Mouse (Mus musculus): ENCODE results near the gene Dgkg. TPM values are rescaled to one million over a fixed set of nuclear protein-coding genes. Genes with fewer than 3 reads are reported as not detected.

Gene Dgkg
- total RNA-seq, 1 experiment from 2014 or later, result 5.8 TPM

DNA sequence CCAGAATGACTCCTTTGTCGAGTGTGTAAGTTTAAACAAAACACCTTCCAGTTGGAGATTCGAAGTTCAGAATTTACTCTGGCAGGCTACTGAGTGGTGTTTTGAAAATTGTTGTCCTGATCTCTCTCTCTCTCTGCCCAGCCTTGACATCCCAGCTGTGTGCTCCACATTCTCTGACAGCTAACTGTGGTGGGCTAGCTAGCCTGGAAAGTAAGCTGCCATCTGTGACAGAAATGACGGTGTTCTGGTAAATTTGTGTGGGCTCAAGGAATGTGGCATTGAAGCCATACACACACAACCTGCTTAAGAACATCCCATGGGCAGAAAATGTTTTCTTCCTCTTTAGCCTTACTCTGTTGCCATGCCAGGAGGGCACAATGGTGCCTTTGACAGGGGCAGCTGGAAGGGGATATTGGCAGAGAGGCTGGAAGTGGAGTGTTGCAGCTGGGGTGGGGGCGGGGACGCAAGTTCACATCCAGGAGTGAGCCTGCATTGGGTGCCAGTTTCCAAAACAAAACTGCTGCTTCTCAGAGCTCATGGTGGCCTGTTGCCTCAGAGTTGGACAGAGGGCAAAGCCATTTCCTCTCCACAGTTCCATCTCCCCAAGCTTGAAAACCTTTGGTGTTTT, 148.0 kb downstream of the Dgkg start:
- ATAC-seq (replicated peaks; ENCODE audit: low read depth, poor library complexity, severe bottlenecking), result no peak

DNA sequence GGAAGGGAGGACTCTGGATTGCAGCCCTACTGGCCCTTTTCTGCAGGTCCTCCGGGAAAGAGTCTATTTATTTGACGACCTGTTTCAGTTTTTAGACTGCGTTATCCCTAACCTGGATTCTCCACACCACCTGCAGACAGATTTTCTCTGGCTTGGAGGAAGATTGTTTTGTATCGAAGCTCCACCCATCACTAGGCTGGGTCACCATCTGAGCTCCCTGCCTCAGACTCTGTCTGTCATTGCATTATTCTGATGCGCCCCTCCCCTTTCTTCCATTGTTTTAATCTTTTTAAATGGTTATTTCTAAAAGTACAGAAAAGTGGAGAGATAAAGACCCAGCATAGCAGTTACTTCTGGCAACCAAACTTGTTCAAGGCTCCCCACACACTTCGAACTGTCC, 151.4 kb downstream of the Dgkg start:
- ATAC-seq (replicated peaks; ENCODE audit: low read depth, poor library complexity, severe bottlenecking), result no peak

DNA sequence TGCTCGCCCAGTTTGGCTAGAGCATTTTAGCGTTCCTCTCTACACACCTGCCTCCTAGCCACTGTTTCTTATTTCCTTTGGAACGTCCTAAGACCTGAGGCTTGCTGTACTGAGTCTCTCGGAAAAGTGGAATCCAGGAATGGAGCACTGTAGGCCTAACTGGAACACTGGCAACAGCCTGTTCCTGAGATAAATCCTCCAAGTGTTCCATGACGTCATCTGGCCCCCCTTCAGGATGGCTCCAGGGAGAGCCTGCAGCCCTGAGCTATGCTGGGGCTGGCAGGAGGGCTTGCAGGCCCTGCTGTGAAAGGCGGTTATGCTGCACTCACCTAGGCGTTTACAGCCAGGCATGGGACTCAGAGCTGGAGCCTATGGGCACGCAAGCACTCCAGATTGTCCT, 152.2 kb downstream of the Dgkg start:
- no peak for ATAC-seq (replicated peaks; ENCODE audit: low read depth, poor library complexity, severe bottlenecking)

DNA sequence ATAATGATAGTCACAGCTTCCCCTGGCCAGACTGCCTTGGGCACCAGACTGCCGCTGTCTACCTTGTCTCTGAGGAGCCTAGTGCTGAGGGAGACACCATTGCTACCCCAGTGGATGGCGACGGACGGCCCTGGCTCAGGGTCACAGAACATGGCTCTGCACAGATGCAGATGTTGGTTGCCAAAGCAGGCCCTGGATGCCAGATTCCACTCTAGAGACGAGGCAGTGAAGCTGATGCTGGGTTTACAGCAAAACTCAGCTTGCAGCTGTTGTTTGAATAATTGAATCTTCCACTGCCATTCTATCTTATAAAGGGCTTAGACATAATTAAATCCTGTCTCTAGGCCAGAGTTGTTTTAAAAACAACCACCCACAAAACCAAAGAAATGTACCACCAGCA, 153.0 kb downstream of the Dgkg start:
- no peak for ATAC-seq (replicated peaks; ENCODE audit: low read depth, poor library complexity, severe bottlenecking)

- ATAC-seq (replicated peaks; ENCODE audit: low read depth, poor library complexity, severe bottlenecking), result no peak
Observed at GRCm38 (mm10) chr16:22503467-22503866, 153.6 kb downstream of the Dgkg start.

GRCm38 (mm10) chr16:22501855-22502254, 155.2 kb downstream of the Dgkg start:
- ATAC-seq (replicated peaks; ENCODE audit: low read depth, poor library complexity, severe bottlenecking), result no peak

- no peak for ATAC-seq (replicated peaks; ENCODE audit: low read depth, poor library complexity, severe bottlenecking)
Observed at GRCm38 (mm10) chr16:22500561-22500960, 156.5 kb downstream of the Dgkg start.

- no peak for ATAC-seq (replicated peaks; ENCODE audit: low read depth, poor library complexity, severe bottlenecking)
Observed at GRCm38 (mm10) chr16:22499951-22500350, 157.1 kb downstream of the Dgkg start.

GRCm38 (mm10) chr16:22499447-22499846, 157.6 kb downstream of the Dgkg start:
- no peak for ATAC-seq (replicated peaks; ENCODE audit: low read depth, poor library complexity, severe bottlenecking)

DNA sequence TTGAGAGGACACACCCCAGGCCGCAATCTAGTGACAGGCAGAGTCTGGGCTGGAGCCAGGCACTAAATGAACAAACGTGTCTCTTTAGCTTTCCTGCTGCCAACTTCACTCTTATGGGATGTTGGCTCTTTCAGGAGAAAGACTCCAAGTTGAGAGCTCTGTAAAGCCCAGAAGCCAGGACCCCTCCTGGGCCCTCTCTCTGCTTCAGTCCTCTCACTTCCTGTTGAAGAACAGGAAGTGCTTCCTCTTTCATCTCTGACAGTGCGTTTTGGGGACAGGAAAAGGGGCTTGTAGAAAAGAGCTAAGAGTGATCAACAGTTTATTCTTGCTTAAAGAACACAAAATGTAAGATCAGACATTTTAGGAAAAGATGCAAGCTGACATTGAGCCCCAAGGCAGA, 159.0 kb downstream of the Dgkg start:
- no peak for ATAC-seq (replicated peaks; ENCODE audit: low read depth, poor library complexity, severe bottlenecking)

GRCm38 (mm10) chr16:22495259-22495658, 161.8 kb downstream of the Dgkg start:
- ATAC-seq (replicated peaks; ENCODE audit: low read depth, poor library complexity, severe bottlenecking), result no peak

- no peak for ATAC-seq (replicated peaks; ENCODE audit: low read depth, poor library complexity, severe bottlenecking)
Observed at GRCm38 (mm10) chr16:22494815-22495214, 162.2 kb downstream of the Dgkg start.

GRCm38 (mm10) chr16:22493396-22493795, 163.6 kb downstream of the Dgkg start:
- no peak for ATAC-seq (replicated peaks; ENCODE audit: low read depth, poor library complexity, severe bottlenecking)

DNA sequence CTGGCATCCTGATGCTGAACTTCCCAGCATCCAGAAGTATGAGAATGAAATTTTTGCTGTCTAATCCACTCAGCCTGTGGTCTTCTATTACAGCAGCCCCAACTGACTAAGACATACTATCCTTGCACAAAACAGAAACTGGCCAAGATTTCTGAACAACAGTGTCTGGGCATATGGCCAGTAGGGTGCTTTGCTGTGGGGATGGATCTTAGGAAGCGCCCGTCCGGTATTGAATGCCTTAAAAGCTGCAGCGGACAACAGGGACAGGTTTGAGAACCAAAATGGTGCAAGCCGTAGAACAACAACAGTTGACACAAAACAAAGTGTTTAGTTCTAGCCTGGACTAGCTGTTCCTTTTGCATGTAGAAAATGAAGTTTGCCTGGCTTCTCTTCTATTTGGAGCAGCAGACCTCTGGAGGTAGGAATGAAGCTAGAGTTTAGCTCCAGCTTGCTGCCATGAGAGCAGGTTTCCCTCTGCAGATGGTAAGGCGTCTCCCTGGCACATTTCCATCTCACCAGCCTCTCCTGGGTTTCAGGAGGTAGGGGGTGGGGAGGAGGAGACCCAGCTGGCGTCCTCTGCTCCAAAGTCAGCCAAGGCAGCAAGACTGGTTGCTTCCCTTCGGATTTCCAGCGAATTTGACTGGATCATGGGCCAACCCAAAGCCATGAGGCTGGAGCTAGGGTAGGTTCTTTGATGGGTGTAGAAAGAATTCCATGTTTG, 165.4 kb downstream of the Dgkg start:
- no peak for ATAC-seq (replicated peaks; ENCODE audit: low read depth, poor library complexity, severe bottlenecking)

- no peak for ATAC-seq (replicated peaks; ENCODE audit: low read depth, poor library complexity, severe bottlenecking)
Observed at GRCm38 (mm10) chr16:22483900-22484299, 173.1 kb downstream of the Dgkg start.

- ATAC-seq (replicated peaks; ENCODE audit: low read depth, poor library complexity, severe bottlenecking), result peak; percentile 83
Observed at GRCm38 (mm10) chr16:22479322-22479721, 177.7 kb downstream of the Dgkg start.

DNA sequence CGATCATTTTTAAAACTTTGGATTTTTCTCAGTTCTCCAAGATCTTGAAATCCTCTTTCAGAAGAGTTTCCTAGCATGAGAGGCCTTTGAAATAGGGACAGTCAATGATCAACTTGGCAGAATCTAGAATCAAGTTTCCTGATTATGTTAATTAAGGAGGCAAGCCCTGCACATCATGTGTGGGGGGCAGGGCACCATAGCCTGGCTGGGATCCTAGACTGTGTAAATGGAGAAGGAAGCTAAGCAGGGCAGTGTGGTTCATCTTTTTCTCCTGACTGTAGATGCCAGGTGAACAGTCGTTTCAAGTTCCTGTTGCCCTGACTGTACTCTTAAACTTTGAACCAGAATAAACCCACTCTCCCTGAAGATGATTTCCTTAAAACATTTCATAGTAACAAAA, 185.3 kb downstream of the Dgkg start:
- peak; percentile 45; the same call in 1 of the 2 replicates for ATAC-seq (replicated peaks; ENCODE audit: low read depth, poor library complexity, severe bottlenecking)

GRCm38 (mm10) chr16:22469385-22469784, 187.6 kb downstream of the Dgkg start:
- ATAC-seq (replicated peaks; ENCODE audit: low read depth, poor library complexity, severe bottlenecking), result no peak

DNA sequence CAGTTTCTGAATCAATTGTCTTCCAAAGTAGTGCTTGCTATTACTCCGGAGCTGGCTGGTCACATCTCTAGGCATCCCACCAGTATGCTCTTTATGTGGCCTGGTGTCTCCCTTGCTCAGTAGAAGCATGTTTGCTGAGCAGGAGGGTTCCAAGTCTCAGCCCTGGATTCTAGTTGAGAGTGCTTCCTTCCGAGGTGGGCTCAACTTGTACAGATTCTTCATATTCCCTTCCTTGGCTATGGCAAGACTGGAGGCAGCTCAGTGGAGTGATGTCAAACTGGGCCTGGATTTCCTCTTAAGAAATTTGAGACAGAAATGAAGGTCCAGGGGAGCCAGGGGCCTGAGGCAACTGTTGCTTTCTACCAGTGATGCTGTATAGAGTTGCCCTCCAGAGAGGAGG, 189.9 kb downstream of the Dgkg start:
- no peak for ATAC-seq (replicated peaks; ENCODE audit: low read depth, poor library complexity, severe bottlenecking)

- no peak for ATAC-seq (replicated peaks; ENCODE audit: low read depth, poor library complexity, severe bottlenecking)
Observed at GRCm38 (mm10) chr16:22466381-22466780, 190.6 kb downstream of the Dgkg start.

DNA sequence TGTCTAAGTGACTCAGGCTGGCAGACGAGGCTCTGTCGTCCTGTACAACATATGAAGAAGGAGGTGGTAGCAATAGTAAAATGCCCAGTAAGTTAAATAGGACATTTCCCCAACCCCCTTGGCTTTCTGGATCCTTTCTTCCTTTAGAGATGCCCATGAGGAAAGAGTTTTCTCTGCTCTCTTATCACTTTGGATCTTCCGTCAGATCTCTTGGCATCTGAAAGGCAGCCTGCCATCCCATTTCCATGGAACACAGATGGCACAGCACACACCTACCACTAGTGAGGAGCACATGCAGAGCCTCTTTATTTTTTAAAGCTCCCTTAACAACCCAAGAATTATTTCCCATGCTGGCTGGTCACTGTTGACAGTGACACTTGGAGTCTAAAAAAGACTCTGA, 194.8 kb downstream of the Dgkg start:
- no peak for ATAC-seq (replicated peaks; ENCODE audit: low read depth, poor library complexity, severe bottlenecking)

- no peak for ATAC-seq (replicated peaks; ENCODE audit: low read depth, poor library complexity, severe bottlenecking)
Observed at GRCm38 (mm10) chr16:22461728-22462127, 195.3 kb downstream of the Dgkg start.

All from common myeloid progenitor, adult 5-6 weeks (primary cell).